Mouse (Mus musculus) testis, adult 2 months (tissue): ENCODE results near the gene Gm17374. TPM values are rescaled to one million over a fixed set of nuclear protein-coding genes. Genes with fewer than 3 reads are reported as not detected.
"Not testable (repeated sequence)": the region's sequence is repeated elsewhere in the genome, so short reads cannot be mapped to it uniquely, and the experiment has no call there.

ENCODE experiments used
- H3K27ac ChIP-seq: fragments of 200-500 bp; 2 replicates; pipeline ENCODE4 v1.5.1; 2012; ENCODE audit warnings: low read depth, low read length; ENCODE audit not compliant: control insufficient read depth, insufficient read depth
- H3K27me3 ChIP-seq: fragments of 200-500 bp; 2 replicates; pipeline ENCODE4 v1.6.1; 2012; ENCODE audit warnings: mild to moderate bottlenecking, low read length, moderate library complexity; ENCODE audit not compliant: control insufficient read depth, insufficient read depth
- H3K36me3 ChIP-seq: fragments of 200-500 bp; 2 replicates; pipeline ENCODE4 v1.6.1; 2012; ENCODE audit warnings: mild to moderate bottlenecking, low read length; ENCODE audit not compliant: control insufficient read depth, insufficient read depth
- H3K4me1 ChIP-seq: fragments of 200-500 bp; 2 replicates; pipeline ENCODE4 v1.6.1; 2012; ENCODE audit warnings: low read length; ENCODE audit not compliant: control insufficient read depth, insufficient read depth
- H3K4me3 ChIP-seq: fragments of 200-500 bp; 2 replicates; pipeline ENCODE4 v1.5.1; 2012; ENCODE audit warnings: low read depth, mild to moderate bottlenecking, low read length, moderate library complexity, mixed read lengths; ENCODE audit not compliant: control insufficient read depth
- CTCF ChIP-seq: fragments of 200-500 bp; IDR thresholded peaks from 2 replicates; pipeline ENCODE4 v1.5.1; 2012; ENCODE audit warnings: low read depth, mild to moderate bottlenecking, inconsistent platforms, low read length, moderate library complexity; ENCODE audit not compliant: control insufficient read depth, insufficient read depth, insufficient replicate concordance
- POLR2A ChIP-seq: fragments of 200-500 bp; IDR thresholded peaks from 2 replicates; pipeline ENCODE4 v1.6.1; 2012; ENCODE audit warnings: low read depth, mild to moderate bottlenecking, inconsistent platforms, low read length, moderate library complexity; ENCODE audit not compliant: control insufficient read depth
- polyA plus RNA-seq: library from polyadenylated mRNA; depleted of rRNA; stranded (reverse); fragments of >200 nt; gene quantifications from 2 replicates; pipeline ENCODE4 v1.2.3, GENCODE M21; 2012; rRNA removed

The Gm17374 gene
- polyA plus RNA-seq: not detected in 2 replicates

DNA sequence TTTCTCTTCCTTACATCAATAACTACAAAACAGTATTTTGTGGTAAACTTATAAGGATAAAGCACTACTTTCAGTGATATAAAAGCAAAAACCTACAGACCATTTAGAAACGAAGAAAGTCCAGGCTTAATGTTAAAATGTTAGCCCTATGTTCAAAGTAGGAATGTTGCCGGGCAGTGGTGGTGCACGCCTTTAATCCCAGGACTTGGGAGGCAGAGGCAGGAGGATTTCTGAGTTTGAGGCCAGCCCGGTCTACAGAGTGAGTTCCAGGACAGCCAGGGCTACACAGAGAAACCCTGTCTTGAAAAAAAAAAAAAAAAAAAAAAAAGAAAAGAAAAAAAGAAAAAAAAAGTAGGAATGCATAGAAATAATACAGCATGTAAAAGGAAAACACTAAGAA, at the start of gene Gm17374:
Gene Gm17374 (plus strand): TSS at position 301 of the 400 bp plus-strand sequence.
- not testable (repeated sequence) for H3K4me3 ChIP-seq, H3K36me3 ChIP-seq, H3K27ac ChIP-seq, H3K27me3 ChIP-seq, H3K4me1 ChIP-seq

DNA sequence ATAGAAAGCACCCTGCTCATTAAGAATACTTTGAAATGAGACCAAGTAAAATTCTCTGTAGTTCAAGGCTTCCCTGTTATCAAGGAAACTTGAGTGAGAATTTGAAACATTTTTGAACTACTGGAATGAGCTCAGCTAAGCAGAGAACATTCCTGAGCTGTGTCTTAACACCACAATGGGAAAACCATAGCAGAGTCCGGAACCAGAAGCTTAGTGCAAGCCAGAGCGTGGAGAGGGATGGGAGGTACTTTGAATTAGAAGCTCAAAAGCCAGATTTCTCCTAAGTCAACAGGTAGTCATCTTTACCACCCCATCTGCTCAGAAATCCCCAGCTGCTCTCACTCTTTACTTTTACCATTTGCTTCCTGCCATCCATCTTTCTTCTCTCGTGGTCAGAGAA, 46.9 kb upstream of the Gm17374 start:
- no peaks in the 10 kb centered on the region for H3K4me1 ChIP-seq
- no peak overlapping the region for H3K4me3 ChIP-seq
- TF ChIP-seq POLR2A (no peak), CTCF (no peak)
- H3K27ac ChIP-seq: no peak overlapping the region
- H3K36me3 ChIP-seq: no peaks in the 10 kb centered on the region
- H3K27me3 ChIP-seq: no peaks in the 10 kb centered on the region

DNA sequence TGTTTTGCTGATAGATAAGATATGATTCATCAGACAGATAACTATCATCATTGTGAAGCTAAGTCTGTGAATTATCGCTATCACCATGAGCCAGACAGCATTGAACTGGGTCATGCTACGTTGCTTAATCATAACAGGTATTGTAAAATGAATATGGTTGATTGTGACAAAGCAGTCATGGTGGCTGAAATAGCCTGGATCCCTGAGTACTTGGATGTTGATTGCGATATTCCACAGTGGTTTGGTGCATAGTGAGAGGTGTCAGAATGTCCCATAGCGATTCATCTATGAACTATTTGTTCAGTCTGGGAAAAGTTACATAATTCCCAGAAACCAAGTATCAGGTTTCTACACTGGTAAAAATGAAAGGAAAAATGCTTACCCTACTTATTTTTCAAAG, 44.2 kb upstream of the Gm17374 start:
- H3K27ac ChIP-seq: no peak overlapping the region
- no peaks in the 10 kb centered on the region for H3K36me3 ChIP-seq
- no peaks in the 10 kb centered on the region for H3K4me1 ChIP-seq
- TF ChIP-seq CTCF (no peak), POLR2A (no peak)
- H3K27me3 ChIP-seq: no peaks in the 10 kb centered on the region
- H3K4me3 ChIP-seq: no peak overlapping the region

DNA sequence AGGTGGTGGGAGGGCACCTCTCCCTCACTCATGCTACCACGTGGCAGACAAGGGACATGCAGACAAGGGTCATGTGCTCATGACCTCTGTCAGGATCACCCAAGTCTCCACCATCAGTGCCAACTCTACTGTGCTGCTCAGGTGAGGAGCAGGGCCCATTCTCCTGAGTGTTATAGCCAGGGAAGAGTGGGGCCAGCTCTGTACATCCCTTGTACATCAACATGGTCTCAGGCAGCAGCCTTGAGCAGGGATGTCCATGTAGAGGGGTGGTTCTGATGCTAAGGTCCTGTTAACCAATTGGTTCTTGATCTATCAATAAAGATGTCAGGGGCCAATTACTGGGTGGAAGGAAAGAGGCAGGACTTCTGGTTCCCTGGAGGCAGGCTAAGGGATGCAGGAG, 42.9 kb upstream of the Gm17374 start:
- no peaks in the 10 kb centered on the region for H3K4me1 ChIP-seq
- H3K27me3 ChIP-seq: no peaks in the 10 kb centered on the region
- H3K27ac ChIP-seq: no peak overlapping the region
- no peak overlapping the region for H3K4me3 ChIP-seq
- TF ChIP-seq POLR2A: no peak
- no peak for TF ChIP-seq CTCF
- H3K36me3 ChIP-seq: no peaks in the 10 kb centered on the region

DNA sequence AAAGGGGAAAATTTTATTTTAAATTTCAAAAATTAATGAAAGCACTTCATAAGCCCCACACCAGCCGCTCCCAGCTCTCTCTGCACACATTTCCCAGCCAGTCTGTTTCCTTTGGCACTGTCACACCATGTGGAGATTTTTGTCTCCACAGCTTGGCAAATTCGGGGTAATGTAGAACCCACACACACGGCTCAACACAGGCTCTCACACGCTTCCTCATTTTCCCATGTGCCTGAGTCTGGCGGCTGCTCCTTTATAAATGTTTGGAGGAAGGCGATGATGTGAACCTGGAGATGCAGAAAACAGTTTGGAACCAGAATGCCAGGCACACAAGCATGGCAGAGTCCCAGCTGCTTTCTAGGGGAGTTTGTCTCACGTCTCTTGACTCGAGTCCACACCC, 38.0 kb upstream of the Gm17374 start:
- Histone ChIP-seq H3K36me3 (no peaks in the 10 kb centered on the region), H3K4me1 (no peaks in the 10 kb centered on the region), H3K27ac (no peak overlapping the region), H3K4me3 (no peak overlapping the region), H3K27me3 (no peaks in the 10 kb centered on the region)
- TF ChIP-seq CTCF: no peak
- no peak for TF ChIP-seq POLR2A

DNA sequence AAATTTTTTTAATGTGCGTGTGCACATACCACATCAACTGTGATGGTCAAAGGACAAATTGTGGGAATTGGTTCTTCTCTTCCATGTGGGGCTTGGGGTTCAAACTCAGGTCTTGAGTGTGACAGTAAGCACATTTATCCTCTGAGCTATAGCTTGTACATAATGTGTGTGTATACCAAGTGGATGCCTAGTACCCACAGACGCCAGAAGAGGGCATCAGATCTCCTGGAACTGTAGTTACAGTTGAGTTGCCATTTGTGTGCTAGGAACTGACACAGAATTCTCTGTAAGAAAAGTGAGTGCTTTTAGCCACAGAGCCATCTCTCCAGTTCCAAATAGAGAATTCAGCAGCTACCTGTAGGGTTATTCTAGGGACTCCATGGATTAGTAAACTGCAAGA, 26.3 kb upstream of the Gm17374 start:
- H3K4me3 ChIP-seq: no peak overlapping the region
- H3K27ac ChIP-seq: no peak overlapping the region
- TF ChIP-seq CTCF (no peak), POLR2A (no peak)
- H3K27me3 ChIP-seq: no peaks in the 10 kb centered on the region
- H3K36me3 ChIP-seq: no peaks in the 10 kb centered on the region; the same call in 1 of the 2 replicates
- H3K4me1 ChIP-seq: no peaks in the 10 kb centered on the region

DNA sequence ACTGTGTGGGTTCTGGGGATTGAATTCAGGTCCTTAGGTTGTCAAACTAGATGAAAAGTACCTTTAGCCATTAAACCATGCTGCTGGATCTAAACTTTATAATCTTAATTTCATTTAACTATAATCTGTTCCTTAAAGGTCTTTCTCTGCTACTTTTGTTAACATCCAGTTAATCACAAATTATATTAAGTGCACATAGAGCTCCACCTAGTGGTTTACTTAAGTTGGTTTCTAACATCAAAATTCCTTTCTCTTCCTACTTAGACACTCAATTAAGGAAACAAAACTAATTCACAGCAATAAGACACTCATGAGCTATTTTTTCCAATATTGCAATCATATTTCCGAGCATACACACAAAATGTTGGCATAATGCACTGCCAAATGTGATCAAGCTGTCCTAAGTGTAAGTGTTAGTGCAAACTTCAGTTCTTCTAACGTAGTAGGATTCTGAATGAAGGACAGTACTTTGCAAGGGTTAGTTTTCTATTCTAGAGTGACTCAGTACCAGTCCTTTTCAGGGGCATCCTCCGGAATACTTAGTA, 7.4 kb downstream of the Gm17374 start:
- H3K4me3 ChIP-seq: no peak overlapping the region
- H3K27me3 ChIP-seq: no peaks in the 10 kb centered on the region
- H3K27ac ChIP-seq: no peak overlapping the region
- TF ChIP-seq CTCF (no peak), POLR2A (no peak)
- H3K36me3 ChIP-seq: no peaks in the 10 kb centered on the region
- no peaks in the 10 kb centered on the region for H3K4me1 ChIP-seq

DNA sequence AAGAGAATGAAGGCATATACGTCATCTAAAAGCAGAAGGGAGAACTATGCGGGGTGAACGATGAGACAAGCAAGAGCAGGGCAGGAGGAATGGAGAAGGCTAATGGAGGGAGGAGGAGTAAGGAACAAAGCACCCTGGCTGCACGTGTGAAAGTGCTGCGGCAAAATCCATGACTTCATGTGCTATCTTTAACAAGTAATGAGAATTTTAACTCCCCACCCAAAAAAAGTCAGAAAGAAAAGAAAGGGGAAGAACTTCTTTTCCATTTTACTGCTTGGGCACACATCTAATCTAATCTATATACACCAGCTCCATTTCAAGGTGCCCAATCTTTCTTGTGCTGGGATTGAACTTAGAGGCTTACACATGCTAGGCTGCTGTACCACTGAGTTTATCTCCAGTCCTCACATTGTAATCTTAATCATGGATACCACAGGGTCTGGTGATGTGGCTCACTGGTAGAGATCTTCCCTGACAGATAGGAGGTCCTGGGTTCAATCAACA, 11.6 kb downstream of the Gm17374 start:
- TF ChIP-seq CTCF (no peak), POLR2A (no peak)
- Histone ChIP-seq H3K4me3 (no peak overlapping the region), H3K36me3 (0 out of 2 replicates have a peak, but pooled peaks cover 1% of the 10 kb centered on the region), H3K27me3 (no peaks in the 10 kb centered on the region), H3K4me1 (no peaks in the 10 kb centered on the region), H3K27ac (no peak overlapping the region)
